Mouse (Mus musculus): ENCODE data around the gene Pcp2.

DNA sequence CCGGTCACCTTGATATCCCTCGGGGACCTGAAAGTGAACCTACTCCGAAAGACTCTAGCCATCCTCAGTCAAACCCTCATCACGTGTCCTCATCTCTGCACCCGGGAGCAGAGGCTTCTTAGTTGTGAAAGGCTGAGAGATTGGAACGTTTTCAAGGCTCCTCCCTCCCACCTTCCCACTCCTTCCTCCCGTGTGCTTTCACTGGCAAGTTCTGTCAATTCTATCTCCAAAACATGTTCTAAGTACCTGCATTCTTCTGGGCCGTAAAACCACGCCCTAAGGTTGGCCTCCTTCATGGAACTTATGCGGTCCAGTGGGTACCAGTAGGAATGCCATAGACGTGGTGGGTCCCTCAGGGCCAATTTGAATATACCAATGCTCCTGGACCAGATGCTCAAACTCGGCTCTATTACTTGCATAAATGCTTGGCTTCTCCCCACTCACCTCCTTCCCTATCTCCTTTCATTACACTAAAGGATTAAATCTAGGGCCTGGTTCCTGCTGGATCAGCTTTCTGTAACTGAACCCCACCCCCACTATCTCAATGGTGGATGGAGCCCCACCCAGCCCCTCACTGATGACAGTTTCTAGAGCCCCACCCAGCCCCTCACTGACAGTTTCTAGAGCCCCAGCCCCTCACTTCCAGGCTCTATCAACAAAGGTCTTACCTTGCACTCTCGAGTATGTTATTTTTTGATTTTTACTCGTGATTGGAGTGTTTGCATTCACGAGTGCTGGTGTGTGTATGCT, 49.0 kb downstream of the Pcp2 start:
- no peak for TF ChIP-seq CTCF (IDR thresholded peaks at IDR 0.05; ENCODE audit: low read depth)
- no peak for TF ChIP-seq EP300 (IDR thresholded peaks at IDR 0.05; ENCODE audit: low read depth)
